Mouse (Mus musculus) hindbrain, postnatal 0 days (tissue): ENCODE data around the gene Uqcrq. TPM values are rescaled to one million over a fixed set of nuclear protein-coding genes. Genes with fewer than 3 reads are reported as not detected.

Source experiments
- ATAC-seq: fragments of 200-750 bp; cut with Nextera tagmentation; 2 replicates; pipeline ENCODE4 v1.8.0; 2017; ENCODE audit warnings: mild to moderate bottlenecking, moderate TSS enrichment, moderate library complexity
- DNase-seq: peaks from one replicate; pipeline ENCODE4 v3.0.0-alpha.2; 2015; ENCODE audit warnings: low spot score
- H3K27ac ChIP-seq: fragments of 300-500 bp; sonication (generic); 2 replicates; pipeline ENCODE4 v1.5.1; 2014; ENCODE audit warnings: mild to moderate bottlenecking
- H3K27me3 ChIP-seq: fragments of 300-500 bp; sonication (generic); 2 replicates; pipeline ENCODE4 v1.6.1; 2014; ENCODE audit warnings: low read length, mixed read lengths; ENCODE audit not compliant: insufficient read depth
- H3K36me3 ChIP-seq: fragments of 300-500 bp; sonication (generic); 2 replicates; pipeline ENCODE4 v1.6.1; 2014; ENCODE audit warnings: low read length, mixed read lengths; ENCODE audit not compliant: insufficient read depth
- H3K4me1 ChIP-seq: fragments of 300-500 bp; sonication (generic); 2 replicates; pipeline ENCODE4 v1.6.1; 2014; ENCODE audit warnings: antibody characterized with exemption, low read length, mixed read lengths; ENCODE audit not compliant: insufficient read depth
- H3K4me2 ChIP-seq: fragments of 300-500 bp; sonication (generic); 2 replicates; pipeline ENCODE4 v1.6.1; 2014; ENCODE audit warnings: low read depth, mild to moderate bottlenecking, low read length, moderate library complexity, mixed read lengths
- H3K4me3 ChIP-seq: fragments of 300-500 bp; sonication (generic); 2 replicates; pipeline ENCODE4 v1.5.1; 2014; ENCODE audit warnings: low read length
- H3K9ac ChIP-seq: fragments of 300-500 bp; sonication (generic); replicated peaks from 2 replicates; pipeline ENCODE4 v1.6.1; 2014; ENCODE audit warnings: mild to moderate bottlenecking, low read length, moderate library complexity, mixed read lengths
- H3K9me3 ChIP-seq: fragments of 300-500 bp; sonication (generic); 2 replicates; pipeline ENCODE4 v1.6.1; 2016; ENCODE audit warnings: low read length, mixed read lengths
- CTCF ChIP-seq: IDR thresholded peaks from 2 replicates; pipeline ENCODE4 v1.5.1; 2016; ENCODE audit warnings: antibody characterized with exemption, control low read depth, low read depth
- WGBS: fragments of 180-500 bp; shearing (Covaris S2); extraction: QIAGEN DNeasy Blood & Tissue Kit; methylation state at CpG from one replicate; pipeline ENCODE4 v1.1.7; 2014; 5-methylcytosine and 5-hydroxymethylcytosine counted together
- polyA plus RNA-seq: library from polyadenylated mRNA; unstranded; fragments of >200 nt; fragmentation: Nextera tagmentation; extraction: Ambion mirVana; gene quantifications from 2 replicates; pipeline ENCODE4 v1.2.1, GENCODE M21; 2015
- total RNA-seq: library from RNA; depleted of rRNA; stranded (reverse); fragments of >200 nt; gene quantifications from 2 replicates; pipeline ENCODE4 v1.2.3, GENCODE M21; 2014

Gene Uqcrq
- total and polyA plus RNA-seq, 2 experiments from 2014 or later, result 20.4 to 1,041 TPM

GRCm38 (mm10) chr11:53472709-53473108, 42.1 kb upstream of the Uqcrq start:
- no peak overlapping the region for H3K9ac ChIP-seq

GRCm38 (mm10) chr11:53469968-53470695, 39.5 kb upstream of the Uqcrq start, which contains the start of gene Gm9837:
TSS of gene Gm9837 (minus strand) at chr11:53470479.
- peak; percentile 95 for DNase-seq
- peak within 1 kb of the TSS; percentile 33 for H3K9ac ChIP-seq
- H3K36me3 ChIP-seq, result no peaks in the 10 kb centered on the region
- no peaks in the 10 kb centered on the region for H3K9me3 ChIP-seq
- ATAC-seq, result peak; percentile 85
- WGBS, result 2% methylated on average over 29 of the region's 29 CpGs
- H3K27ac ChIP-seq, result peak within 1 kb of the TSS; percentile 76
- H3K4me1 ChIP-seq, result peaks cover 8% of the 10 kb centered on the region
- peak; percentile 92 for TF ChIP-seq CTCF
- peak within 1 kb of the TSS; percentile 60 for H3K4me2 ChIP-seq
- H3K4me3 ChIP-seq, result peak within 1 kb of the TSS; percentile 28
- peaks cover 6% of the 10 kb centered on the region; the same call in 1 of the 2 replicates for H3K27me3 ChIP-seq

More at GRCm38 (mm10) chr11:53472709-53473108, 42.1 kb upstream of the Uqcrq start:
- DNase-seq (no peak), ATAC-seq (no peak)
- no peak overlapping the region for H3K27ac ChIP-seq
- no peaks in the 10 kb centered on the region for H3K9me3 ChIP-seq
- TF ChIP-seq CTCF, result peak; percentile 41
- 79% methylated on average over 3 of the region's 3 CpGs for WGBS
- no peaks in the 10 kb centered on the region for H3K36me3 ChIP-seq
- H3K4me1 ChIP-seq, result peaks cover 8% of the 10 kb centered on the region
- 0 out of 2 replicates have a peak, but pooled peaks cover 4% of the 10 kb centered on the region for H3K27me3 ChIP-seq
- H3K4me2 ChIP-seq, result no peak overlapping the region
- no peak overlapping the region for H3K4me3 ChIP-seq

DNA sequence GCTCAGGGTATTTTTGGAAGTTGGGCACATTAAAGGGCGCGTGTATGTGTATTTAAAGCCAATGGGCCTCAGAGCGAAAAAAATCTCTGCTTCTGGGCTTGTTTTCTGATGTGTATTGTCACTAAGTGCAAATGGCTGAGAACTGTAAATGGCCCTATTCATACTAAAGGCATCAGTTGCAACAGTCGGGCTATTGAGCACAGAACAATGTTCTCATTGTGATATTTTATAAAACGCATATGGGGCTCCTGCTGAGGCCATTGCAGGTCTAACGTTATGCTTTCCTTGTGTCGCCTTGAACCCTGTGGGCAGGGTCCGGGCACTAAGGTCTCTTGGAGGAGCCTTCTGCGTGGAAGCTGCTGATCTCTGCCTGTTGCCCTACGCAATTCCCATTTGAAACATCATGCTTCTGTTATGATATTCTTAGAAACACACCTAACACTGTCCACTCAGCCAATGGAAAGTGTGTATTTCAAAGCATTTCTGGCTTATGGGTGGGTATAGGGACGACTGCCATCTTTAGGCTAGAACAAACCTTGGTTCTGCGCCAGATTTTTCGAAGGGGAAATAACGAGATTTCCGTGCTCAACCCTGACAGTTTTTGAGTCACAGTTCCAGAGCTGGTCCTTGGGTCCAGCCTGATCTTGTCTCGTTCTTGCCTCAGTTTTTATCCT, 38.8 kb upstream of the Uqcrq start:
- TF ChIP-seq CTCF, result no peak
- no peaks in the 10 kb centered on the region for H3K36me3 ChIP-seq
- H3K4me2 ChIP-seq, result peak overlapping the region; percentile 60; the same call in 1 of the 2 replicates
- ATAC-seq (no peak), DNase-seq (no peak)
- peak overlapping the region; percentile 3; the same call in 1 of the 2 replicates for H3K27ac ChIP-seq
- H3K9ac ChIP-seq, result no peak overlapping the region
- peaks cover 13% of the 10 kb centered on the region for H3K27me3 ChIP-seq
- peaks cover 8% of the 10 kb centered on the region for H3K4me1 ChIP-seq
- 22% methylated on average over 16 of the region's 16 CpGs for WGBS
- H3K9me3 ChIP-seq, result no peaks in the 10 kb centered on the region
- no peak overlapping the region; the same call in 1 of the 2 replicates for H3K4me3 ChIP-seq

DNA sequence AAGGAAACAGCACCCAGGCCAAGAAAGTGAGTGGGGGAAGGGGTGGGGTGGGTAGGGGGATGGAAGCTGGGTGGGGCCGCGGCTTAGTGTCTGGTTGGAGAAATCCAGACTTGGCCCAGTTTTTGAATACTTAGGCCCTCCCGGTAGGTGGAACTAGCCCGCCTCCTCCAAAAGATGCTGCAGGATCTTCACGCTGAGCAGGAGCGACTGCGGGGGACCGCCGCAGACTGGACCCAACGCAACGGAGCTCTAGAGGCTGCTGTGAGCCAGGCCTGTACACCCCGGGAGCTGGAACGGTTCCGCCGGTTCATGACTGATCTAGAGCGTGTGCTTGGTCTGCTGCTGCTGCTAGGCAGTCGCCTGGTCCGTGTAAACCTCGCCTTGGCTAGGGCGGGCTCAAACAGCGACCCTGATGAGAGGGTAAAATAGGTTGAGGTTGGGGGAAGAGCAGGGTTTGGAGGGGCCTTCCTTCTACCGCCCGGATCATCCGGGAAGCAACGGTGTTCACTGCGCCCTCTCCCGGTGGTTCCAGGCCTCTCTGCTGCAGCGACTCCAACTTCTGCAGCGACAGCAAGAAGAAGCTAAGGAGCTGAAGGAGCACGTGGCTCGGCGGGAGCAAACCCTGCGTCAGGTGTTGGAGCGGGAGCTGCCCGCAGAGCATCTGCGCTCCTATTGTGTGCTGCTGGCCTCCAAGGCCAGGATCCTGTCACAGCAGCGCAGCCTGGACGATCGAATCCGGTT, 35.8 kb upstream of the Uqcrq start:
- H3K9ac ChIP-seq, result peak overlapping the region; percentile 50
- peak; percentile 91 for DNase-seq
- H3K4me1 ChIP-seq, result peaks cover 8% of the 10 kb centered on the region
- WGBS, result 6% methylated on average over 40 of the region's 40 CpGs
- H3K27ac ChIP-seq, result no peak overlapping the region
- no peaks in the 10 kb centered on the region for H3K36me3 ChIP-seq
- peak overlapping the region; percentile 36 for H3K4me3 ChIP-seq
- TF ChIP-seq CTCF, result peak; percentile 91
- H3K9me3 ChIP-seq, result no peaks in the 10 kb centered on the region
- H3K27me3 ChIP-seq, result peaks cover 28% of the 10 kb centered on the region
- peak; percentile 67 for ATAC-seq
- peak overlapping the region; percentile 61 for H3K4me2 ChIP-seq

- Histone ChIP-seq H3K27me3 (peaks cover 36% of the 10 kb centered on the region), H3K9ac (no peak overlapping the region; the same call in 1 of the 2 replicates), H3K36me3 (no peaks in the 10 kb centered on the region), H3K4me3 (peak overlapping the region; percentile 40), H3K4me1 (no peaks in the 10 kb centered on the region; the same call in 1 of the 2 replicates), H3K9me3 (no peaks in the 10 kb centered on the region), H3K4me2 (peak overlapping the region; percentile 62), H3K27ac (no peak overlapping the region)
- 8% methylated on average over 55 of the region's 55 CpGs for WGBS
- DNase-seq (peak; percentile 44), ATAC-seq (no peak)
- TF ChIP-seq CTCF, result no peak
These were observed 33.2 kb upstream of the Uqcrq start for GRCm38 (mm10) chr11:53463551-53464424.

- WGBS, result 27% methylated on average over 5 of the region's 5 CpGs
- Histone ChIP-seq H3K36me3 (no peaks in the 10 kb centered on the region), H3K9ac (no peak overlapping the region), H3K4me1 (no peaks in the 10 kb centered on the region; the same call in 1 of the 2 replicates), H3K27me3 (peaks cover 42% of the 10 kb centered on the region), H3K4me2 (no peak overlapping the region), H3K27ac (no peak overlapping the region), H3K4me3 (no peak overlapping the region), H3K9me3 (no peaks in the 10 kb centered on the region)
- no peak for TF ChIP-seq CTCF
- ATAC-seq, result no peak
- no peak for DNase-seq
These were observed 31.1 kb upstream of the Uqcrq start for GRCm38 (mm10) chr11:53461727-53462126.
